Mouse (Mus musculus) embryonic facial prominence, embryonic 10.5 days (tissue): ENCODE data around the gene Ifi214. TPM values are rescaled to one million over a fixed set of nuclear protein-coding genes. Genes with fewer than 3 reads are reported as not detected.
"Not testable (repeated sequence)": the region's sequence is repeated elsewhere in the genome, so short reads cannot be mapped to it uniquely, and the experiment has no call there.

ENCODE experiments used
- DNase-seq: peaks from one replicate; pipeline ENCODE4 v3.0.0-alpha.2; 2017; ENCODE audit warnings: low spot score
- H3K27ac ChIP-seq: fragments of 300-500 bp; sonication (generic); replicated peaks from 2 replicates; pipeline ENCODE4 v1.5.1; 2016; ENCODE audit warnings: mild to moderate bottlenecking
- H3K27me3 ChIP-seq: fragments of 300-500 bp; sonication (generic); replicated peaks from 2 replicates; pipeline ENCODE4 v1.6.1; 2016; ENCODE audit warnings: low read depth, mild to moderate bottlenecking; ENCODE audit not compliant: poor library complexity, severe bottlenecking
- H3K36me3 ChIP-seq: fragments of 300-500 bp; sonication (generic); replicated peaks from 2 replicates; pipeline ENCODE4 v1.6.1; 2016; ENCODE audit warnings: mild to moderate bottlenecking, moderate library complexity
- H3K4me1 ChIP-seq: fragments of 300-500 bp; sonication (generic); 2 replicates; pipeline ENCODE4 v1.6.1; 2016
- H3K4me3 ChIP-seq: fragments of 300-500 bp; sonication (generic); 2 replicates; pipeline ENCODE4 v1.5.1; 2016; ENCODE audit warnings: mild to moderate bottlenecking, moderate library complexity
- H3K9me3 ChIP-seq: fragments of 300-500 bp; sonication (generic); 2 replicates; pipeline ENCODE4 v1.6.1; 2016; ENCODE audit warnings: mild to moderate bottlenecking
- WGBS: fragments of 180-500 bp; shearing (Covaris S2); methylation state at CpG from one replicate; pipeline ENCODE4 v1.1.7; 2016; 5-methylcytosine and 5-hydroxymethylcytosine counted together
- polyA plus RNA-seq: library from polyadenylated mRNA; unstranded; fragments of >200 nt; fragmentation: Nextera tagmentation; extraction: Ambion mirVana; gene quantifications from 2 replicates; pipeline ENCODE4 v1.2.1, GENCODE M21; 2016

Ifi214 gene
- polyA plus RNA-seq = not detected in 2 replicates

DNA sequence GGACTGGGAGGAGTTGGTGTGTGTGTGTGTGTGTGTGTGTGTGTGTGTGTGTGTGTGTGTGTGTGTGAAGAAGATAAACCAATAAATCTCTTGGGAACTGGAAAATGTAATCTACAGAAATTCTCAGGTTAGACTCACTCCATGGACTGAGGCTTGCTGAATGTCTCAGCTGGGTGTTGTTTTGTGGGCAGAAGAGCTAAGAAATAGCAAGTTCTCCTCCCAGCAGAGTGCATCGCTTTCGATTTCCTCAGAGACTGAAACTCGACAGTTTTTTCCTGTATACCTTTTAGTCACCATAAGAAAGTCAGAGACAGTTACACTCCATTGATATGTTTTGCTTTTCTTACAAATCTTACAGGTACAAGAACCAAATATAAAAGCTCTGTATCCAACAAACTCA, at the start of gene Ifi214:
Ifi214 (minus strand) TSS at position 167 of the 400 bp plus-strand sequence.
- H3K4me3 ChIP-seq, DNase-seq, H3K9me3 ChIP-seq, H3K4me1 ChIP-seq, H3K27me3 ChIP-seq, H3K36me3 ChIP-seq, H3K27ac ChIP-seq: not testable (repeated sequence)
- 91% methylated on average over 3 of the region's 3 CpGs for WGBS

DNA sequence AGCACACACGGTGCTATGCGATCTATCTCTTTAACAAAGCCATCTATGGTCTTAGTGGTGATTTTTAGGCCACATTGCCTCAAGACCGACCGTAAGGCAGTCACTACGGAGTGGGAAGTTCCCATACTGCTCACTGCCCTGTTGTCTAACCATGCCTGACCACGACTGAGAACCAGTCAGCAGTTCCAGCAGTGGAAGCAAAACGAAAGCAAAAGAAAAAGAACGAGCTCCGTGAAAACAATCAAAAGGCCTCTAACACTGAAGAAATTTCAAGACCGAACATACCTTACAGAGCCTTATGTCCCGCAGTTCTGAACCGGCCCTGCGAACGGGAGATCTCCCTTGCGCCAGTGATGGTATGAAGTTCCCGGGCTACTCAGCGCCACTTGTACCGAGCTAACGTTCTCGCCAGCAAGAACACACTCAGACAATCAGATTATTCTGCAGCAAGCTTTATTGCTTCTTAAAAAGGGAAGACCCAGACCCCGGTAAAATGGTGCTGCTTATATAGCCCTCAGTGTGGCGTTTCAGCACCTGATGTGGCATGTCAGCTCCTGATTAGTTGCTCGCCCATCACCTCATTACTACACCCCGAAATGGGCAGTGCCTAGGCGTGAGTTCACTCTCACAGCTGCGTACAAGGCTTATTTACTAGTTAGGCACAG, 44.3 kb upstream of the Ifi214 start:
- no peak overlapping the region for H3K27ac ChIP-seq
- H3K9me3 ChIP-seq = peaks cover 30% of the 10 kb centered on the region
- WGBS = 92% methylated on average over 26 of the region's 26 CpGs
- H3K27me3 ChIP-seq = no peaks in the 10 kb centered on the region
- no peaks in the 10 kb centered on the region for H3K4me1 ChIP-seq
- H3K36me3 ChIP-seq = no peaks in the 10 kb centered on the region
- DNase-seq = no peak
- no peak overlapping the region for H3K4me3 ChIP-seq

DNA sequence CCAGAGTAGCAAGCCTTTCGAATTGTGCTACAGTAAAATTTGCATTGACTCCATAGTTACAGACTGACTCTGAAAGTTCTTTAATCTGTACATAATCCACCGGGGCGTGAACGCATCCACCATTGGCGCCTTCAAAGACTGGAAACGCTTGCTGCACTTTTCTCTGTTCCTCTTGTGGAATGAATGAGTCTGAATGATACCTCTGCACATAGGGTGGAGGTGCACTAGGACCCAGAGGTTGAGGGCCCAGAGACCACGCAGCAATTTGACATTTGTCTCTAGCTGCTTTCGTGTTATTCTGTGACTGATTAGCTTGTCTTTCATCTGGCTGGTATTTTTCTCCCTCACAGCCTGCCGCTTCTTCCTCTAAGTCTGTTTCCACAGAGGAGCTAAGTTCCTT, 43.3 kb upstream of the Ifi214 start:
- no peaks in the 10 kb centered on the region for H3K27me3 ChIP-seq
- WGBS = 90% methylated on average over 9 of the region's 9 CpGs
- H3K27ac ChIP-seq = no peak overlapping the region
- DNase-seq = no peak
- H3K4me1 ChIP-seq = no peaks in the 10 kb centered on the region
- H3K9me3 ChIP-seq = peaks cover 30% of the 10 kb centered on the region
- no peaks in the 10 kb centered on the region for H3K36me3 ChIP-seq
- no peak overlapping the region for H3K4me3 ChIP-seq

DNA sequence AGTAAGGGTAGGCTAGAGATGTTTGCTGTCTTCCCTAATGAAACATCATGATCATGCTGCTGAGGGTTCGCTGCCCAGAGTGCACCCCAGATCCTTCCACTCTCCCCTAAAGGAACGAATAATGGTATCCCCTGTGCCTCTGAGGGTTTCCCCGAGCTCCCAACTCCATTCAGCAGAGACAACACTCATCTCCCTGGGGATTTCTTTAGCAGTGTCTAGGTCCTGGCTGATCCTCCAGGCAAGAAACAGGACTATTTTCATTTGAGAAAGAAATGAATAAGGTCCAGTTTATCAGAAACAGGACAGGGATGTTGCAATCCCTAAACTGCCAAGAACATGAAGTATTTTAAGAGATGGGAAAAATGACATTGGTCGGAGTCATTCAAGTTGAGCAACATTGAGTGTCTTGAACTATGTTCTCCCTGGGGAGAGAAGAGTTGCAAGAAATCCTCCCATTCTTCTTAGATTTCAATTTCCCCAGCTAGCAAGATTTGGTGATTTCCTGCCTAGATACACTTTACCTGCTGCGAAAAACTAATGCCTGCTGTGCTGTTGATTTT, 14.8 kb upstream of the Ifi214 start:
- DNase-seq, H3K27me3 ChIP-seq: not testable (repeated sequence)
- WGBS = 81% methylated on average over 5 of the region's 5 CpGs

DNA sequence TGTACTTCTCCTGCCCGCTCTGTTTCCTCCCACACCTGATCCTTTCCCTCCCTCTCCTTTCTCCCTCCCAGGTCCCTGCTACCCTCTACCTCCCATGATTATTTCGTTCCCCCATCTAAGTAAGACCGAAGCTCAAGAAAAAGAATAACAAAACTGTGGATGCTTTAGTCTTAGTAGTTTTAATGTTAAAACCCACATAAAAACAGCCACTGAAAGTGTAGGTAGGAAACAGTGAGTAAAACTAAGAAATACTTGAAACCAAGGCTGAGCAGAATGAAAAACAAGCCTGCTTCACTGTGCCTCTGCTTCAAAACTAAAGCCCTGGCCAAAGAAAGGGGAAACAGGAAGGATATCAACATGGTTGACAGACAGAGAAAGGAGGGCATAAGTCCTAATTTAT, 13.0 kb upstream of the Ifi214 start:
- DNase-seq, H3K36me3 ChIP-seq, H3K4me1 ChIP-seq, H3K4me3 ChIP-seq, H3K27me3 ChIP-seq, H3K27ac ChIP-seq, H3K9me3 ChIP-seq: not testable (repeated sequence)
- WGBS = 92% methylated on average over 3 of the region's 3 CpGs

More for the DNA sequence above, 14.8 kb upstream of the Ifi214 start:
- H3K4me3 ChIP-seq, H3K36me3 ChIP-seq, H3K4me1 ChIP-seq, H3K9me3 ChIP-seq, H3K27ac ChIP-seq: not testable (repeated sequence)

DNA sequence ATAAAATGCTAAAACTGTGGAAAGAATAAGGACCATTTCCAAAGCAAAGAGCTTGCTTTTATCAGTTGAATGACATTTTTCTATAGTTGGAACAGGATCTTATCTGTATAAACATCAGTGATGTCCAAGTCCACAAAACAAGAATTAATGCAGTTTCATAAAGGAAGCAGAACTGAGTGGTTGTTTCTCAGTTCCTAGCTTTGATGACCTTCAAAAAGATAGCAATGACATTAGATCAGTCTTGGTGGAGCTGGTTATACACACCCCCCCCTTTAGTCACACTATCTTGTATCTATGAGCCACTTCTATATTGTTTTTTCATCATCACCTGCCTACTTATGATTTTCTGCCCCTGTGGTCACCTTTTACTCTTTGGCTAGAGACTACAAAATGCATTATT, 14.3 kb downstream of the Ifi214 start:
- no peak overlapping the region for H3K27ac ChIP-seq
- H3K9me3 ChIP-seq = no peaks in the 10 kb centered on the region
- DNase-seq = no peak
- no peaks in the 10 kb centered on the region for H3K36me3 ChIP-seq
- no peaks in the 10 kb centered on the region for H3K27me3 ChIP-seq
- no peak overlapping the region for H3K4me3 ChIP-seq
- no peaks in the 10 kb centered on the region for H3K4me1 ChIP-seq

DNA sequence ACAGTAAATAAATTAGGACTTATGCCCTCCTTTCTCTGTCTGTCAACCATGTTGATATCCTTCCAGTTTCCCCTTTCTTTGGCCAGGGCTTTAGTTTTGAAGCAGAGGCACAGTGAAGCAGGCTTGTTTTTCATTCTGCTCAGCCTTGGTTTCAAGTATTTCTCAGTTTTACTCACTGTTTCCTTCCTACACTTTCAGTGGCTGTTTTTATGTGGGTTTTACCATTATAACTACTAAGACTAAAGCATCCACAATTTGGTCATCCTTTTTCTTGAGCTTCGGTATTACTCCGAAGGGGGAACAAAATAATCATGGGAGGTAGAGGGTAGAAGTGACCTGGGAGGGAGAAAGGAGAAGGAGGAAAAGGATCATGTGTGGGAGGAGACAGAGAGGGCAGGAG, 25.2 kb downstream of the Ifi214 start:
- not testable (repeated sequence) for H3K9me3 ChIP-seq, H3K27me3 ChIP-seq, DNase-seq, H3K36me3 ChIP-seq, H3K4me1 ChIP-seq, H3K4me3 ChIP-seq, H3K27ac ChIP-seq
- WGBS = 96% methylated on average over 2 of the region's 2 CpGs

DNA sequence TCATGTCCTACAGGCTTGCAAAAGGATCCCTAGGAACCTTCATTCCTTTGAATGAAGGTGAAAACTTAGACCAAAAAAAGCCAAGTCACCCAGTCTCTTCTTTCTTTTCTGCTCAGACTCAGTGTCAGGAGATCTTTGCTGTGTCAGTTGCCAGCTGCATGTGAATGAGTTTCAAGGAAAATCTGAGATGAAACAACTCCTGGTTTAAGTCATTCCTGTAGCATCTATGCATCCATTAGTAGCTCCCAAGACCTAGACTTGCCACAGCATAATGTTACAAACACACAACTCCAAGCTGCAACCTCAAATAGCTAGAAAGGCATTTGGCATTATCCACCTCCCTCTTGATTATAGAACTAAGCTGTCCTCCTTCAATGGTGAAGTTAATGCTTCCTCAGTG, 44.3 kb downstream of the Ifi214 start:
- not testable (repeated sequence) for H3K4me3 ChIP-seq, H3K9me3 ChIP-seq, H3K27me3 ChIP-seq, H3K4me1 ChIP-seq, DNase-seq, H3K36me3 ChIP-seq, H3K27ac ChIP-seq

DNA sequence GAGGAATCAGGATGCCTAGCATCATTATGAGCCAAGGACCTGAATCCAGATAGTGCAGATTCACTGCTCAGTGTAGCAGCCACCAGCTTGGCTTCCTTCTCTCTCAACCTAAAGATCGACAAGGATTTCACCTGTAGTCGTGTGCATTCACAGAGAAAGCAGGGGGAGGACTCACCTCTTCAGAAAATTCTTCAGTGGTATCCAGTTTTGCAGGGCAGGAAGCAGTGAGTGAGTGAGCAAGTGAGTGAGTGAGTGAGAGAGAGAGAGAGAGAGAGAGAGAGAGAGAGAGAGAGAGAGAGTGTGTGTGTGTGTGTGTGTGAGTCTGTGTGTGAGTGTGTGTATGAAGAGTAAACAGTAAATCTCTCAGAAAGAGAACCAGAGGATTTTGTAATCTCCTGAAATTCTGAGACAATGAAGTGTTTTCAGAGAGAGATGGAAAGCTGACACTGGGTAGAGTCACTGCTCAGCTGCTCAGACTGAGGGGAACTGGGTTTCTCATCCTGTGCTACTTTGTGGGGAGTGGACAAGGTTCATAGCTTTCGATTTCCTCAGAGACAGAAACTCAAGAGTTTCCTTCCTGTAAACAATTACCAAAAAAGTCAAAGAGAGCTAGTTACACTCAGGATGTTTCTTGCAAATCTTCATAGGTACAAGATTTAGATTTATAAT, 44.8 kb downstream of the Ifi214 start, which contains the start of gene Ifi206:
Ifi206 (minus strand) TSS at position 230 of the 669 bp plus-strand sequence.
- H3K4me3 ChIP-seq, H3K4me1 ChIP-seq, H3K9me3 ChIP-seq, H3K36me3 ChIP-seq, H3K27ac ChIP-seq, DNase-seq, H3K27me3 ChIP-seq: not testable (repeated sequence)
- 76% methylated on average over 3 of the region's 3 CpGs for WGBS

DNA sequence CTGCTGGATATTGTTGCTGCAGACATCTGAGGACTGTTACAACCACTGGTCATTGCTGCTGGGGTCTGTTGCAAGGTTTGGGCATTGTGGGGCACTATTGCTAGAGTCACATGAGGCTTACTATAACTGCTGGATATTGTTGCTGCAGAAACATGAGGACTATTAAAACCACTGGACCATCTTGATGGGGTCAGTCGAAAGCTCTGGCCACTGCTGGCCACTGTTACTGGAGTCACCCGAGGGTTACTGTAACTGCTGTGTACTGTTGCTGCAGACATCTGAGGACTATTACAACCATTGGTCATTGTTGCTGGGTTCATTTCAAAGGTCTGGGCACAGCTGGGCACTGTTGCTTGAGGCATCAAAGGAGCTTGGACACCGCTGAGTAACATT, 54.6 kb downstream of the Ifi214 start:
- DNase-seq, H3K9me3 ChIP-seq, H3K36me3 ChIP-seq, H3K4me1 ChIP-seq, H3K27me3 ChIP-seq, H3K4me3 ChIP-seq, H3K27ac ChIP-seq: not testable (repeated sequence)
- 86% methylated on average over 3 of the region's 3 CpGs for WGBS

DNA sequence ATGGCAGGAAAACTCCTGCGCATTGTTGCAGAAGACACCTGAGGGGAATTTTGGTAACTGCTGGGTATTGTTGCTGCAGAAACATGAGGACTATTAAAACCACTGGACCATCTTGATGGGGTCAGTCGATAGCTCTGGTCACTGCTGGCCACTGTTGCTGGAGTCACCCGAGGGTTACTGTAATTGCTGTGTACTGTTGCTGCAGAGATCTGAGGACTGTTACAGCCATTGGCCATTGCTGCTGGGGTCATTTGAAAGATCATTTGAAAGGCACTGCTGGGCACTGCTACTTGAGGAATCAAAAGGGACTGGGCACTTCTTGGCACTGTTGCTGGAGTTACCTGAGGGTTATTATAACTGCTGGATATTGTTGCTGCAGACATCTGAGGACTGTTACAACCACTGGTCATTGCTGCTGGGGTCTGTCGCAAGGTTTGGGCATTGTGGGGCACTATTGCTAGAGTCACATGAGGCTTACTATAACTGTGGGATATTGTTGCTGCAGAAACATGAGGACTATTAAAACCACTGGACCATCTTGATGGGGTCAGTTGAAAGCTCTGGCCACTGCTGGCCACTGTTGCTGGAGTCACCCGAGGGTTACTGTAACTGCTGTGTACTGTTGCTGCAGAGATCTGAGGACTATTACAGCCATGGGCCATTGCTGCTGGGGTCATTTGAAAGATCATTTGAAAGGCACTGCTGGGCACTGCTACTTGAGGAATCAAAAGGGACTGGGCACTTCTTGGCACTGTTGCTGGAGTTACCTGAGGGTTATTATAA, 55.2 kb downstream of the Ifi214 start:
- not testable (repeated sequence) for H3K4me1 ChIP-seq, H3K9me3 ChIP-seq, DNase-seq, H3K4me3 ChIP-seq, H3K27ac ChIP-seq, H3K36me3 ChIP-seq, H3K27me3 ChIP-seq
- WGBS = 86% methylated on average over 5 of the region's 5 CpGs
